ENCODE assay signal across 26 mouse cellular contexts in genomic region chr7:74493775-74494174, GRCm38 (mm10).
"Had no signal": no experiment of that assay in that cellular context is flagged by ENCODE, and none has a peak within 500 bp of the region (broad histone marks: within the 10 kb centered on the region; RNA-seq: fewer than 3 reads in every experiment).

No protein-coding gene starts in this region.

- H3K4me3 ChIP-seq: gastrocnemius, adult 2 months; hindbrain, embryonic 10.5 days; hindbrain, embryonic 12.5 days; intestine, embryonic 15.5 days; layer of hippocampus, adult 2 months; left cerebral cortex, adult 2 months; limb, embryonic 10.5 days; limb, embryonic 12.5 days; liver, embryonic 13.5 days; liver, embryonic 15.5 days had no signal

- ATAC-seq: hindbrain, embryonic 16.5 days; inflammation-experienced regulatory T-cells, adult 6 months; intestine, embryonic 15.5 days; intestine, postnatal 0 days had no signal

- H3K4me2 ChIP-seq: heart, embryonic 11.5 days; hindbrain, embryonic 12.5 days; hindbrain, embryonic 14.5 days; intestine, embryonic 15.5 days; limb, embryonic 12.5 days; liver, embryonic 11.5 days; liver, embryonic 13.5 days; liver, embryonic 15.5 days had no signal

- H3K27me3 ChIP-seq: intestine, embryonic 15.5 days; limb, embryonic 12.5 days; liver, embryonic 13.5 days; liver, embryonic 15.5 days had no signal

- H3K9ac ChIP-seq: hindbrain, embryonic 12.5 days; hindbrain, embryonic 14.5 days; intestine, embryonic 15.5 days; limb, embryonic 12.5 days; liver, embryonic 13.5 days; liver, embryonic 15.5 days had no signal

- H3K36me3 ChIP-seq: hindbrain, embryonic 10.5 days; hindbrain, embryonic 12.5 days; intestine, embryonic 15.5 days; limb, embryonic 10.5 days; limb, embryonic 12.5 days; liver, embryonic 13.5 days; liver, embryonic 15.5 days had no signal

- H3K4me1 ChIP-seq: hindbrain, embryonic 10.5 days; hindbrain, embryonic 12.5 days; liver, embryonic 13.5 days; liver, embryonic 15.5 days had no signal

- H3K27ac ChIP-seq: hindbrain, embryonic 10.5 days; hindbrain, embryonic 12.5 days; hindbrain, embryonic 14.5 days; intestine, embryonic 15.5 days; layer of hippocampus, adult 2 months; left cerebral cortex, adult 2 months; limb, embryonic 10.5 days; limb, embryonic 12.5 days; liver, embryonic 13.5 days; liver, embryonic 15.5 days had no signal

- DNase-seq: gastrocnemius, adult 2 months; gastrocnemius, postnatal 10 days; gastrocnemius, postnatal 36 days; heart, postnatal 10 days; heart, postnatal 4 days; kidney, adult 18-20 months; kidney, adult 8-10 months; kidney, postnatal 10 days; kidney, postnatal 25 days; kidney, postnatal 4 days; liver; liver, embryonic 13.5 days had no signal

- H3K9me3 ChIP-seq: hindbrain, embryonic 10.5 days; hindbrain, embryonic 12.5 days; intestine, embryonic 15.5 days; limb, embryonic 10.5 days; limb, embryonic 12.5 days; liver, embryonic 13.5 days; liver, embryonic 15.5 days had no signal
